Mouse (Mus musculus) ES-Bruce4 (cell line): ENCODE results near the gene Pigv.

Experiments
- EP300 ChIP-seq: IDR thresholded peaks from 2 replicates; pipeline ENCODE4 v1.6.1; 2011; ENCODE audit warnings: low read depth, low read length; ENCODE audit not compliant: insufficient read depth
- POLR2A ChIP-seq: IDR thresholded peaks from one replicate; pipeline ENCODE4 v1.8.1; 2011; ENCODE audit warnings: low read length; ENCODE audit not compliant: insufficient read depth

DNA sequence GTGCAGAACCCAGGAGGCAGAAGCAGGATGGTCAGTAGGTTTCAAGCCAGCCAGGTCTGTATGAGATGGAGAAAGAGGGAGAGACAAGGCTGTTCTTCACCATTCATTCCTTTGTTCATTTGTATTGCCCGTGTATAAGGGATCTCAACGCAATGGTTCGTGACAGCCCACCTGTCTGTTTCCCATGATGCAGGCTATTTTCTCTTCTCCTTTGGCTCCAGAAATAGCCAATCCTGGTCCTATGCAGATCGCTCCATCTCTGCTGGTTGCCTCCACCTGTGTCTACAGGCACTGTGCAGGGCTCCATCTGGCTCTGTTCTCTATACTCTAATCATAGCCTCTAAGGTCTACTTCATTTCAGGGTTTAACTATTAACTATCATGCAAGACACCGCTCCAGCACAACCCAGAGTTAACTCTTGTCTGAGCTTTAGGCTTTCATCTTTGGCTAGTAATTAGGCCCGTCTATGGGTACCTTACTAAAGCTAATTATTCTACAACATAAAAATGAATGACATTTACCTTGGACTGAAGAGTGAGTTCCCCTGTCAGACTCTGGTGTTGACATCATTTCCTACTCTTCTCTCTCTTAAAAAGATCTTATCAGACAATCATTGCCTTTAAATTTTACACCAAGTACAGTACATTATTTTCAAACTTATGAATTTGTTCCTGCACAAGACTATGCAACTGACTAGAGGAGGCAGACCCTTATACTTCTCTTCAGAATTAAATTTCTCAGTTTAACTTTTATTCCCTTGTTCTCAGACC, 39.0 kb upstream of the Pigv start:
- no peak for TF ChIP-seq EP300
- no peak for TF ChIP-seq POLR2A
